Mouse (Mus musculus) heart, adult 2 months (tissue): ENCODE measurements at regions not wholly inside any gene's neighbourhood (a gene's known extent, or its start where the extent isn't known, plus 50 kb on each side); places are given as distances from the start of the nearest gene placed in this dataset.

Source experiments
- DNase-seq, 2 experiments: peaks; one replicate each; pipeline ENCODE4 v3.0.0; 2021
- H3K27ac ChIP-seq: fragments of 200-600 bp; 2 replicates; pipeline ENCODE4 v1.8.1; 2022
- H3K27me3 ChIP-seq: fragments of 200-500 bp; 2 replicates; pipeline ENCODE4 v1.6.1; 2012; ENCODE audit warnings: mild to moderate bottlenecking, low read length, inconsistent platforms, mixed read lengths; ENCODE audit not compliant: control insufficient read depth, insufficient read depth
- H3K36me3 ChIP-seq: fragments of 200-500 bp; 2 replicates; pipeline ENCODE4 v1.6.1; 2012; ENCODE audit warnings: low read length, inconsistent platforms; ENCODE audit not compliant: control insufficient read depth, insufficient read depth
- H3K4me1 ChIP-seq: fragments of 200-500 bp; 2 replicates; pipeline ENCODE4 v1.6.1; 2011; ENCODE audit warnings: low read length; ENCODE audit not compliant: control insufficient read depth, insufficient read depth
- H3K4me3 ChIP-seq: fragments of 200-600 bp; 2 replicates; pipeline ENCODE4 v1.8.1; 2022
- H3K79me2 ChIP-seq: fragments of 200-500 bp; replicated peaks from 2 replicates; pipeline ENCODE4 v1.6.1; 2012; ENCODE audit warnings: mild to moderate bottlenecking, inconsistent platforms, low read length, moderate library complexity, mixed read lengths; ENCODE audit not compliant: control insufficient read depth, insufficient read depth
- H3K9ac ChIP-seq: fragments of 200-500 bp; 2 replicates; pipeline ENCODE4 v1.6.1; 2012; ENCODE audit warnings: low read depth, mild to moderate bottlenecking, control low read depth, inconsistent platforms, low read length, mixed read lengths
- CTCF ChIP-seq: fragments of 200-600 bp; IDR thresholded peaks from 2 replicates; pipeline ENCODE4 v1.8.1; 2022; ENCODE audit warnings: antibody characterized with exemption, mild to moderate bottlenecking, moderate library complexity
- EP300 ChIP-seq: fragments of 200-500 bp; IDR thresholded peaks from 2 replicates; pipeline ENCODE4 v1.6.1; 2011; ENCODE audit warnings: low read depth, low read length, control low read depth; ENCODE audit not compliant: insufficient read depth
- POLR2A ChIP-seq: fragments of 200-500 bp; IDR thresholded peaks from 2 replicates; pipeline ENCODE4 v1.6.1; 2011; ENCODE audit warnings: mild to moderate bottlenecking, low read depth, low read length, control low read depth; ENCODE audit not compliant: insufficient read depth
- WGBS: fragments of 180-500 bp; shearing (Covaris S2); methylation state at CpG from one replicate; pipeline ENCODE4 v1.1.7; 2018; 5-methylcytosine and 5-hydroxymethylcytosine counted together
- intact Hi-C: fragments of 180-260 bp; cut with DNase I; formaldehyde crosslinking; loops from one replicate; pipeline ENCODE4 v1.15.1; 2025

- H3K4me3 ChIP-seq: no peak overlapping the region
- H3K4me1 ChIP-seq: no peaks in the 10 kb centered on the region
- intact Hi-C loops: no loop called here
- no peak overlapping the region for H3K27ac ChIP-seq
- no peak for DNase-seq
- no peaks in the 10 kb centered on the region for H3K36me3 ChIP-seq
- TF ChIP-seq CTCF: no peak
- TF ChIP-seq EP300: no peak
- TF ChIP-seq POLR2A: no peak
- no peaks in the 10 kb centered on the region for H3K79me2 ChIP-seq
- no peaks in the 10 kb centered on the region for H3K27me3 ChIP-seq
- H3K9ac ChIP-seq: no peak overlapping the region
- WGBS: 79% methylated on average over 8 of the region's 8 CpGs
Measured at GRCm38 (mm10) chr4:23713781-23714415, 782.4 kb upstream of the Mms22l start.

GRCm38 (mm10) chr4:23727846-23728245 lies 768.4 kb upstream of the Mms22l start:
- Histone ChIP-seq H3K36me3 (no peaks in the 10 kb centered on the region), H3K27ac (no peak overlapping the region), H3K9ac (no peak overlapping the region), H3K79me2 (no peaks in the 10 kb centered on the region), H3K4me1 (no peaks in the 10 kb centered on the region), H3K4me3 (no peak overlapping the region), H3K27me3 (no peaks in the 10 kb centered on the region)
- no peak for DNase-seq
- 68% methylated on average over 2 of the region's 2 CpGs for WGBS
- TF ChIP-seq CTCF (no peak), EP300 (no peak), POLR2A (no peak)
- intact Hi-C loops: no loop called here

DNA sequence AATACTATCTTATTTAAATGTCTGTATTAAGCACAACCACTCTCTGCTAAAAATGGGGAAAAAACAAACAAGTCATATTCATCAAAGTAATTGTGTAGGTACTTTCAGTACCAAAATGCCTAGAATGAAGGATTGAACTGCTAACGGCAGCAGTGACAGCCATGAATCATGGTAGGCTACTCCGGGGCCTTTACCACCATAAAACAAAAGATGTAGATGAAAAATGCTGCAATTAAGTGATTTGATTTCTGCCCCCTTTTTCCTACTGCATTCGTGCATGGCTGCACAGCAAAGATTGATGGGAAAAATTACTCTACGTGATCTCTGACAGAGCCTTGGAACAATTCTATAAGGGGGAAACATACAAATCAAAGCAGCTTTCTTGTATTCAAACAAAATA lies 763.8 kb upstream of the Mms22l start:
- H3K36me3 ChIP-seq: no peaks in the 10 kb centered on the region

GRCm38 (mm10) chr4:23744079-23744478 lies 752.2 kb upstream of the Mms22l start:
- Histone ChIP-seq H3K27ac (no peak overlapping the region), H3K27me3 (no peaks in the 10 kb centered on the region), H3K4me3 (no peak overlapping the region), H3K4me1 (no peaks in the 10 kb centered on the region), H3K9ac (no peak overlapping the region), H3K79me2 (no peaks in the 10 kb centered on the region), H3K36me3 (no peaks in the 10 kb centered on the region)
- no peak for DNase-seq
- intact Hi-C loops: no loop called here
- TF ChIP-seq CTCF (no peak), EP300 (no peak), POLR2A (no peak)
- WGBS: 81% methylated on average over 7 of the region's 7 CpGs

More for the DNA sequence above, 763.8 kb upstream of the Mms22l start:
- Histone ChIP-seq H3K4me1 (no peaks in the 10 kb centered on the region), H3K27me3 (no peaks in the 10 kb centered on the region), H3K9ac (no peak overlapping the region), H3K4me3 (no peak overlapping the region), H3K79me2 (no peaks in the 10 kb centered on the region), H3K27ac (no peak overlapping the region)
- WGBS: 77% methylated on average over 4 of the region's 4 CpGs
- DNase-seq: no peak
- TF ChIP-seq EP300 (no peak), POLR2A (no peak), CTCF (no peak)
- intact Hi-C loops: no loop called here

GRCm38 (mm10) chr4:23758005-23758404 lies 738.2 kb upstream of the Mms22l start:
- no peaks in the 10 kb centered on the region for H3K36me3 ChIP-seq
- TF ChIP-seq EP300 (no peak), POLR2A (no peak), CTCF (no peak)

DNA sequence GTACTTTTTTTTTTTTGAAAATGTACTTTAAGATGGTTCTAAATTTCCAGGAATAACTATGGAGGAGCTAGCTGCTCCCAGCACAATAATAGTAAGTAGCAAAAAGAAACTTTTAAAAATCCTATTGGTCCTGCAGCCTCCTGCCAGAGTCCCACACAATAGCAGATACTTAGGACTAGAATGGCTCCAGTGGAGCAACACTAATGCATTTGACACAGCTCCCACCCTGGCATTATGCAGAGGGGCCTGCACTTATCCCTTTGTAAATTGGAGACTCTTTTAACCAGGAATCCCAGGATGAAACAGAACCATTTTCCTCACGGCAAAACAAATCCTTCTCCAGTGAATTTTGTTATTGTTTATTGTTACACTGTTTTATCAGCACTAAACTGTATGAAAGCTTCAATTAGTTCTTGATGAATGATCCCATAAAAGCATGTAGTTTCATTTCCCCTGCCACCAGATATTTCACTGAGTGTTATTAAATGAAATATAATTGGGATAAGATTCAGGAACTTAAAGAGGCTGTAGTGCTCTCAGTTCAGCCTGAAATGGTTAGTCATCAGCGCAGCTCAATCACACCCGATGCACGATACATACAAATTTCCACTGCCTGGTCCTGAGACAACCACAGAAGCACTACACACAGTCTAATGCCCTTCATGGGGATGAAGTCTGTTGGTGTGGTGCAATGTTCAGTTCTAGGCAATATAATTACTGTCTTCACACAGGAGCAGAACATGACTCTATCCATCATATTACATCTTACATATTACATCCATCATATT lies 708.6 kb upstream of the Mms22l start:
- no peak overlapping the region for H3K9ac ChIP-seq
- H3K27me3 ChIP-seq: no peaks in the 10 kb centered on the region
- no peaks in the 10 kb centered on the region for H3K36me3 ChIP-seq
- no peaks in the 10 kb centered on the region for H3K4me1 ChIP-seq
- DNase-seq: no peak
- H3K79me2 ChIP-seq: no peaks in the 10 kb centered on the region
- intact Hi-C loops: no loop called here
- TF ChIP-seq EP300: no peak
- no peak for TF ChIP-seq CTCF
- no peak for TF ChIP-seq POLR2A
- no peak overlapping the region for H3K4me3 ChIP-seq
- 79% methylated on average over 4 of the region's 4 CpGs for WGBS
- H3K27ac ChIP-seq: no peak overlapping the region

More at GRCm38 (mm10) chr4:23758005-23758404, 738.2 kb upstream of the Mms22l start:
- H3K27me3 ChIP-seq: no peaks in the 10 kb centered on the region
- H3K4me3 ChIP-seq: no peak overlapping the region
- DNase-seq: no peak
- no peak overlapping the region for H3K27ac ChIP-seq
- intact Hi-C loops: no loop called here
- no peaks in the 10 kb centered on the region for H3K79me2 ChIP-seq
- no peaks in the 10 kb centered on the region for H3K4me1 ChIP-seq
- H3K9ac ChIP-seq: no peak overlapping the region
